Mouse (Mus musculus) left cerebral cortex, postnatal 25 days (tissue): ENCODE results near the gene Acox2. TPM values are rescaled to one million over a fixed set of nuclear protein-coding genes. Genes with fewer than 3 reads are reported as not detected.
"Not testable (repeated sequence)": the region's sequence is repeated elsewhere in the genome, so short reads cannot be mapped to it uniquely, and the experiment has no call there.

Experiments used
- DNase-seq, 2 experiments: peaks; one replicate each; pipeline ENCODE4 v3.0.0; 2022; ENCODE audit warnings: low spot score in 2 of 2, mixed read lengths in 1 of 2
- intact Hi-C: fragments of 180-260 bp; cut with DNase I; formaldehyde crosslinking; loops from one replicate; pipeline ENCODE4 v1.15.1; 2025
- total RNA-seq, 2 experiments: library from RNA; stranded (reverse); gene quantifications; 2 replicates each; pipeline ENCODE4 v1.2.3; 2021

Acox2 gene
- not detected for total RNA-seq

GRCm38 (mm10) chr14:8259166-8259565, at the start of gene Acox2:
Gene Acox2, minus strand, starts transcription at chr14:8259353.
- intact Hi-C loops, result loop anchor here (5.0 kb wide), 2 partner anchors 167 to 292 kb away; no protein-coding TSS in a partner anchor
- DNase-seq, result no peak

- intact Hi-C loops, result no loop called here
- peak in 1 of 2 experiments; percentile 30 for DNase-seq
Observed at GRCm38 (mm10) chr14:8308650-8309049, 49.5 kb upstream of the Acox2 start.

GRCm38 (mm10) chr14:8306884-8307283, 47.7 kb upstream of the Acox2 start:
- intact Hi-C loops, result no loop called here
- no peak for DNase-seq

- peak in 1 of 2 experiments; percentile 14 for DNase-seq
- intact Hi-C loops, result no loop called here
Observed at GRCm38 (mm10) chr14:8305014-8305413, 45.9 kb upstream of the Acox2 start.

- DNase-seq, result no peak
- intact Hi-C loops, result no loop called here
Observed at GRCm38 (mm10) chr14:8304082-8304481, 44.9 kb upstream of the Acox2 start.

- intact Hi-C loops, result no loop called here
- no peak for DNase-seq
Observed at GRCm38 (mm10) chr14:8302687-8303086, 43.5 kb upstream of the Acox2 start.

GRCm38 (mm10) chr14:8300281-8300680, 41.1 kb upstream of the Acox2 start:
- DNase-seq, result no peak
- intact Hi-C loops, result loop anchor here (1.0 kb wide), 1 partner anchor 48 kb away; no protein-coding TSS in a partner anchor

- intact Hi-C loops, result no loop called here
- DNase-seq, result peak in 1 of 2 experiments; percentile 45
Observed at GRCm38 (mm10) chr14:8297889-8298293, 38.7 kb upstream of the Acox2 start.

GRCm38 (mm10) chr14:8294257-8294656, 35.1 kb upstream of the Acox2 start:
- intact Hi-C loops, result no loop called here

GRCm38 (mm10) chr14:8286595-8286994, 27.4 kb upstream of the Acox2 start:
- peak in 1 of 2 experiments; percentile 59 for DNase-seq
- intact Hi-C loops, result not testable (repeated sequence)

More at GRCm38 (mm10) chr14:8294257-8294656, 35.1 kb upstream of the Acox2 start:
- no peak for DNase-seq

GRCm38 (mm10) chr14:8283784-8284183, 24.6 kb upstream of the Acox2 start:
- intact Hi-C loops, result no loop called here
- no peak for DNase-seq

- DNase-seq, intact Hi-C loops: not testable (repeated sequence)
Observed at GRCm38 (mm10) chr14:8271281-8271680, 12.1 kb upstream of the Acox2 start.

GRCm38 (mm10) chr14:8264378-8264777, 5.2 kb upstream of the Acox2 start:
- intact Hi-C loops, result no loop called here
- no peak for DNase-seq

GRCm38 (mm10) chr14:8262242-8262641, 3.1 kb upstream of the Acox2 start:
- intact Hi-C loops, result loop anchor here (2.0 kb wide), 1 partner anchor 85 kb away; no protein-coding TSS in a partner anchor

GRCm38 (mm10) chr14:8260214-8260613, 1.1 kb upstream of the Acox2 start:
- no peak for DNase-seq
- intact Hi-C loops, result no loop called here

More at GRCm38 (mm10) chr14:8262242-8262641, 3.1 kb upstream of the Acox2 start:
- DNase-seq, result no peak

GRCm38 (mm10) chr14:8258752-8259151, 401 bp downstream of the Acox2 start:
- intact Hi-C loops, result loop anchor here (5.0 kb wide), 2 partner anchors 166 to 291 kb away; no protein-coding TSS in a partner anchor
- DNase-seq, result no peak

- no peak for DNase-seq
- intact Hi-C loops, result loop anchor here (5.0 kb wide), 2 partner anchors 166 to 291 kb away; no protein-coding TSS in a partner anchor
Observed at GRCm38 (mm10) chr14:8258335-8258627, 872 bp downstream of the Acox2 start.

GRCm38 (mm10) chr14:8257521-8258334, 1.4 kb downstream of the Acox2 start:
- no peak for DNase-seq
- intact Hi-C loops, result loop anchor here (5.0 kb wide), 2 partner anchors 165 to 290 kb away; no protein-coding TSS in a partner anchor

- DNase-seq, result no peak
- intact Hi-C loops, result loop anchor here (5.0 kb wide), 2 partner anchors 165 to 290 kb away; no protein-coding TSS in a partner anchor
Observed at GRCm38 (mm10) chr14:8256881-8257280, 2.3 kb downstream of the Acox2 start.

GRCm38 (mm10) chr14:8256072-8256471, 3.1 kb downstream of the Acox2 start:
- intact Hi-C loops, result loop anchor here (5.0 kb wide), 2 partner anchors 164 to 289 kb away; no protein-coding TSS in a partner anchor
- DNase-seq, result no peak
